Mouse (Mus musculus): ENCODE data around the gene Ccdc40. TPM values are rescaled to one million over a fixed set of nuclear protein-coding genes. Genes with fewer than 3 reads are reported as not detected.
"Not testable (repeated sequence)": the region's sequence is repeated elsewhere in the genome, so short reads cannot be mapped to it uniquely, and the experiment has no call there.

Gene Ccdc40
- polyA plus RNA-seq, 1 experiment from 2014 or later: 11.5 TPM

DNA sequence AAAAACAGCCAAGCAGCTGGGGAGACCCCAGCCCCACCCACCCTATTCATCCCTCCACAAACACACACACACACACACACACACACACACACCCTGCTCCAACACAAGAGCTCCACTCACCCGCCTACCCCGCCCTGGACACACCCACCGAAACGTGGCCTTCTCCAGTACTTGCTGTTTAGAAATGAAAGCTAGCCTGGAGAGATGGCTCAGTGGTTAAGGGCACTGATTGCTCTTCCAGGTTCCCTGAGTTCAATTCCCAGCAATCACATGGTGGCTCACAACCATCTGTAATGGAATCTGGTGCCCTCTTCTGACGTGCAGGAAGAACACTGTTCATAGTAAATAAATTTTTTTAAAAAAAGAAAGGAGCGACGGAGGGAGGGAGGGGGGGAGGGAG, 37.4 kb downstream of the Ccdc40 start:
- 81% methylated on average over 7 of the region's 7 CpGs for WGBS
- H3K27ac ChIP-seq (ENCODE audit: low read length): no peak overlapping the region
- H3K27me3 ChIP-seq (replicated peaks; ENCODE audit: control insufficient read depth, insufficient read depth, low read length): no peaks in the 10 kb centered on the region
- ATAC-seq: no peak
- no peaks in the 10 kb centered on the region for H3K36me3 ChIP-seq (ENCODE audit: control insufficient read depth, insufficient read depth)
- no peak overlapping the region for H3K4me3 ChIP-seq (replicated peaks; ENCODE audit: low read length)
- H3K4me2 ChIP-seq (ENCODE audit: low read length): no peak overlapping the region
- peaks cover 15% of the 10 kb centered on the region for H3K4me1 ChIP-seq (replicated peaks; ENCODE audit: control insufficient read depth, insufficient read depth, low read length)
- H3K9me3 ChIP-seq (ENCODE audit: control insufficient read depth, low read length): no peaks in the 10 kb centered on the region
- H3K9ac ChIP-seq (replicated peaks; ENCODE audit: low read depth, low read length): no peak overlapping the region

DNA sequence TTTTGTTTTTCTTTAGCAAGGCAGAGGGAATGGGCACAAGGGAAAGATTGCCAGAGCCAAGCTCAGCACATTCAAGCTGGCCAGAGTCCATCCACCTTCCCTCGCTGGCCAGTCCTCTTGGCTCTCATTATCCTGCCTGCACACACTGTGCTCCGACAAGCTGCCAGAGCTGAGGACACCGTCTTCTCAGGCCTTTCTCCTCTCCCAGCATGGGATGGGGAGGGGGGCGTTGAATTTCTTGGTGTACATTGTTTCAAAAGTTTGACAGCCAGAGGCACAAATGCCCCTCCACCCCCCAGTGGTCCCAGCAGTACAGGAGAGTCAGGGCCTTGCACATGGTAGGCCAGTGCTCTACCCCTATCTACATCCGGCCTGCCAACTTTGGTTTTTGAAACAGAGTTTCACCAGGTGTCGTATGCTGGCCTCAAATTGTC, 38.9 kb downstream of the Ccdc40 start:
- Histone ChIP-seq H3K9ac (replicated peaks; ENCODE audit: low read depth, low read length) (peak overlapping the region; percentile 24; the same call in 1 of the 2 replicates), H3K27me3 (replicated peaks; ENCODE audit: control insufficient read depth, insufficient read depth, low read length) (no peaks in the 10 kb centered on the region), H3K4me1 (replicated peaks; ENCODE audit: control insufficient read depth, insufficient read depth, low read length) (peaks cover 15% of the 10 kb centered on the region), H3K27ac (ENCODE audit: low read length) (no peak overlapping the region), H3K9me3 (ENCODE audit: control insufficient read depth, low read length) (no peaks in the 10 kb centered on the region), H3K36me3 (ENCODE audit: control insufficient read depth, insufficient read depth) (no peaks in the 10 kb centered on the region), H3K4me3 (replicated peaks; ENCODE audit: low read length) (no peak overlapping the region), H3K4me2 (ENCODE audit: low read length) (peak overlapping the region; percentile 83)
- peak; percentile 53 for ATAC-seq
- WGBS: 21% methylated on average over 6 of the region's 6 CpGs

DNA sequence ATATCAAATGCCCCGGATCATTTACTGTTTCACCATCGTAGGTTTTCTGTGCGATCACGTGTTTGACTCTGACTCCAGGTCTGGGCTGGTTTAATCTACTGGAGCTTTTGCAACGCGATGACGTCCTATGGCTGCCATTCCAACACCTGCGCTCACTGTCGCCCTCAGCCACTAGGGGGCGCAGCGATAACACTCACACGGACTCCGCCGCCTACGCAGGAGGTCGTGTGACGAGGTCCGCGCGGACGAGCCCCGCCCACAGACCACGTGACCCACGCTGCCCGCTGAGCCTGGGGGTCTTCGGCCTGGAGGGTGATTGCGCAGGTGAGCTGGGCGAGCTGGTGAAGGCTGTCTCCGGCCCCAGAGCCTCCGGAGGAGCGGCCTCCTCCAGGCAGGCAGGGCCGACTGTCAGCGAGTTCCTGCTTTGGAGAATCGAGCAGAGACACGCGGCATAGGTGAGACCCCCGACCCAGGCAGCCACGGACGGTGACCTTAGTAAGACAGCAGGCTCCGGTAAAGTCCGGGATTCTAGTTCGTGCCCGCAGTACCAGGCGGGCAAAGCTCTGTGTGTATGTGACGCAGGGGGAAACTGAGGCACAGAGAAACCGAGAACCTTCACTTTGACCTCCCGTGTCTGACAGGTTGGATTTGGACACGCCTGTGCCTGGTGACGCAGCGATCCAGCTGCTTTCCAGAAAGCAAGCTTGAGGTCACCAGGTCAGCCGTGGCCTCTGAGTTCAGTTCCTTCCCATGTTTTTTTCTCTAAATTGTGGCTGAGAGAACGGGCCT, 39.6 kb downstream of the Ccdc40 start, which contains the start of gene Gaa:
Gene Gaa (plus strand): TSS at position 120 of the 789 bp plus-strand sequence.
- peaks cover 3% of the 10 kb centered on the region for H3K36me3 ChIP-seq (ENCODE audit: control insufficient read depth, insufficient read depth)
- H3K27ac ChIP-seq (ENCODE audit: low read length): no peak within 1 kb of the TSS

DNA sequence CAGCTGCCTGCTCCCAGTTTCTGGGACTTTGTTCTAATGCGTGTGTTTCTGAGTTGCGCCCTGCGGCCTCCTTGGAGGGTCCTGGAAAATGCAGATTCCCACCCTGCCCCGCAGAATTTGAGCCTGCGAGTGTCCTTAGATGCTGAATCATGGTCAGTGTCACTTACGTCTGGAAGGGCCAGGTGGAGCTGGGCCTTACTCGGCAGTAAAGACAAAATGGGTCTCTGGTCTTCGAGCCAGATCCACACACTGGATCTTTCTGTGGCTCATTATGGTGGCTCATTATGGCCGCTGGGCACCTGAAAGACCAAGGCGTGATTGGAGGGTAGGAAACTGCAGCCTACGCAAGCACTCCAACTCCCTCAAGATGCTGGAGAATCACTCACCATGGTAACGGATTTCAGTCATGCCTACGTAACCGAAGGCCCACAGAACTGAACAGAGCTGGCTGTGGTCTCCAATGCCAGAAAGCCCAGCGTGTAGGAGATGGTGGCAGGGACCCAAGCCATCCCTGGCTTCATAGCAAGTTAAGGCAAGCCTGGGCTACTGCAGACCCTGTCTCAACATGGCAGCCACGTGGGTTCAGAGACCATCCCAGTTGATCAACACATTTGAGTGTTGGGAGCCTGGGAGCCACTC, 40.3 kb downstream of the Ccdc40 start:
- Histone ChIP-seq H3K27ac (ENCODE audit: low read length) (no peak overlapping the region), H3K36me3 (ENCODE audit: control insufficient read depth, insufficient read depth) (peaks cover 6% of the 10 kb centered on the region), H3K4me3 (replicated peaks; ENCODE audit: low read length) (peak overlapping the region; percentile 61), H3K27me3 (replicated peaks; ENCODE audit: control insufficient read depth, insufficient read depth, low read length) (no peaks in the 10 kb centered on the region), H3K9ac (replicated peaks; ENCODE audit: low read depth, low read length) (peak overlapping the region; percentile 68; the same call in 1 of the 2 replicates), H3K9me3 (ENCODE audit: control insufficient read depth, low read length) (no peaks in the 10 kb centered on the region), H3K4me2 (ENCODE audit: low read length) (peak overlapping the region; percentile 83), H3K4me1 (replicated peaks; ENCODE audit: control insufficient read depth, insufficient read depth, low read length) (peaks cover 15% of the 10 kb centered on the region)
- WGBS: 72% methylated on average over 16 of the region's 16 CpGs
- ATAC-seq: no peak

More for the DNA sequence above, 39.6 kb downstream of the Ccdc40 start, which contains the start of gene Gaa:
- WGBS: 3% methylated on average over 52 of the region's 52 CpGs
- H3K9me3 ChIP-seq (ENCODE audit: control insufficient read depth, low read length): no peaks in the 10 kb centered on the region
- H3K27me3 ChIP-seq (replicated peaks; ENCODE audit: control insufficient read depth, insufficient read depth, low read length): no peaks in the 10 kb centered on the region
- peak within 1 kb of the TSS; percentile 61 for H3K4me3 ChIP-seq (replicated peaks; ENCODE audit: low read length)
- ATAC-seq: peak; percentile 73
- H3K9ac ChIP-seq (replicated peaks; ENCODE audit: low read depth, low read length): peak within 1 kb of the TSS; percentile 68
- peaks cover 15% of the 10 kb centered on the region for H3K4me1 ChIP-seq (replicated peaks; ENCODE audit: control insufficient read depth, insufficient read depth, low read length)
- H3K4me2 ChIP-seq (ENCODE audit: low read length): peak within 1 kb of the TSS; percentile 83

- not testable (repeated sequence) for H3K4me3 ChIP-seq (replicated peaks; ENCODE audit: low read length); ATAC-seq; H3K27ac ChIP-seq (ENCODE audit: low read length); H3K36me3 ChIP-seq (ENCODE audit: control insufficient read depth, insufficient read depth); H3K9ac ChIP-seq (replicated peaks; ENCODE audit: low read depth, low read length); H3K27me3 ChIP-seq (replicated peaks; ENCODE audit: control insufficient read depth, insufficient read depth, low read length); H3K4me2 ChIP-seq (ENCODE audit: low read length); H3K9me3 ChIP-seq (ENCODE audit: control insufficient read depth, low read length)
- 62% methylated on average over 3 of the region's 3 CpGs for WGBS
- peaks cover 12% of the 10 kb centered on the region for H3K4me1 ChIP-seq (replicated peaks; ENCODE audit: control insufficient read depth, insufficient read depth, low read length)
These were observed 44.1 kb downstream of the Ccdc40 start for GRCm38 (mm10) chr11:119272492-119272891.

- peaks cover 6% of the 10 kb centered on the region for H3K4me1 ChIP-seq (replicated peaks; ENCODE audit: control insufficient read depth, insufficient read depth, low read length)
- H3K4me3 ChIP-seq (replicated peaks; ENCODE audit: low read length): no peak overlapping the region
- H3K27ac ChIP-seq (ENCODE audit: low read length): no peak overlapping the region
- no peak overlapping the region for H3K9ac ChIP-seq (replicated peaks; ENCODE audit: low read depth, low read length)
- no peaks in the 10 kb centered on the region for H3K9me3 ChIP-seq (ENCODE audit: control insufficient read depth, low read length)
- 85% methylated on average over 8 of the region's 8 CpGs for WGBS
- peaks cover 8% of the 10 kb centered on the region for H3K36me3 ChIP-seq (ENCODE audit: control insufficient read depth, insufficient read depth)
- no peak overlapping the region for H3K4me2 ChIP-seq (ENCODE audit: low read length)
- no peaks in the 10 kb centered on the region for H3K27me3 ChIP-seq (replicated peaks; ENCODE audit: control insufficient read depth, insufficient read depth, low read length)
- ATAC-seq: no peak
These were observed 45.0 kb downstream of the Ccdc40 start for GRCm38 (mm10) chr11:119273186-119273930.

DNA sequence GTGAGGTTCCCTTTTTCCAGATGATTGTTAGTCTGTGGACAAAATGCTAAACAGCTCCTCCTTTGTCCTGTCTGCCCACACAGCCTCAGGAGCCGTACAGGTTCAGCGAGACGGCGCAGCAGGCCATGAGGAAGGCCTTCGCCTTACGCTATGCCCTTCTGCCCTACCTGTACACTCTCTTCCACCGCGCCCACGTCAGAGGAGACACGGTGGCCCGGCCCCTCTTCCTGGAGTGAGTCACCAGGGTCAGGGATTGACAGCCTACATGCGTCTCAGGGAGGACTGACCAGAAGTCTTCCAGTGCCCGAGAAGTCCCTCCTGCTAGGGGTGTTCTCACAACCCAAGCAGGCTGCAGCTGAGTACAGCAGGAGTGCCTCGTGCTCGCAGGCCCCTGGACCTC, 52.7 kb downstream of the Ccdc40 start:
- no peak for ATAC-seq
- Histone ChIP-seq H3K27me3 (replicated peaks; ENCODE audit: control insufficient read depth, insufficient read depth, low read length) (no peaks in the 10 kb centered on the region), H3K36me3 (ENCODE audit: control insufficient read depth, insufficient read depth) (peaks cover 11% of the 10 kb centered on the region), H3K4me1 (replicated peaks; ENCODE audit: control insufficient read depth, insufficient read depth, low read length) (no peaks in the 10 kb centered on the region), H3K4me3 (replicated peaks; ENCODE audit: low read length) (no peak overlapping the region), H3K4me2 (ENCODE audit: low read length) (no peak overlapping the region), H3K27ac (ENCODE audit: low read length) (no peak overlapping the region), H3K9me3 (ENCODE audit: control insufficient read depth, low read length) (no peaks in the 10 kb centered on the region), H3K9ac (replicated peaks; ENCODE audit: low read depth, low read length) (no peak overlapping the region)
- WGBS: 88% methylated on average over 15 of the region's 15 CpGs

DNA sequence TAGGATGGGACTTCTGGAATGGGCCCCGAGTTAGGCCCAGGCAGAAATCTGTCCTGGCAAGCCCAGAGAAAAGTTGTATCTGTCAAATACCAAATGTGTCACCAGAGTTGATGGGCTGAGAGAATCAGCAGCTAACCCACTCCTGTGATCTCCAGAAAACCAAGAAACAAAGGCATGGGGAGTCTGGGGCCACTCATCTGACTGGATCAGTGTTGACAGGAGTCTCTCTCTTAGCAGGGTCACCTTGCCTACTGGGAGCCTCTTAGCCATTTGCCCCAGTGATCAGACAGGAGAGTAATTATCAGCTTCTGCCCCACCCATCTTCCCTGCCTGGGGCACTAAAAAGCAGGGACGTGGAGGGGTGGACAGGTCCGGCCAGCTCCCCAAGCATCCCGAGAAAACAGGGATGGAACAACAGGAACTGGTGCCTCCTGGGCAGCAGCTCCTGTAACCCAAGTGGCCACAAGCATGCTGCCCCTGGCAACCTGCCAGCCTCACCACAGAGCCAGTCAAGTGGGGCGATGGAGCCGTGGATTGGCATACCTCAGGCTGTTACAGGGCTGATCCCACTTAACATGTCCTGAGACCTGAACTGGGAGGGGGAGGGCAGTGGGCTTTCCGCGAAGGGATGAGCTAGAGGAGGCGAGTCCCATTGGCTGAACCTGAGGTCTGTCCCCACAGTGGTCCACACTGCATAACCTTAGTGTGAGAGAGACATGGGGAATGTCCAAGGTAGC, 57.6 kb downstream of the Ccdc40 start:
- H3K4me2 ChIP-seq (ENCODE audit: low read length): no peak overlapping the region
- H3K36me3 ChIP-seq (ENCODE audit: control insufficient read depth, insufficient read depth): peaks cover 23% of the 10 kb centered on the region
- no peak overlapping the region for H3K27ac ChIP-seq (ENCODE audit: low read length)
- no peaks in the 10 kb centered on the region for H3K4me1 ChIP-seq (replicated peaks; ENCODE audit: control insufficient read depth, insufficient read depth, low read length)
- no peaks in the 10 kb centered on the region for H3K27me3 ChIP-seq (replicated peaks; ENCODE audit: control insufficient read depth, insufficient read depth, low read length)
- no peak for ATAC-seq
- no peak overlapping the region for H3K4me3 ChIP-seq (replicated peaks; ENCODE audit: low read length)
- no peak overlapping the region for H3K9ac ChIP-seq (replicated peaks; ENCODE audit: low read depth, low read length)
- 62% methylated on average over 9 of the region's 9 CpGs for WGBS
- H3K9me3 ChIP-seq (ENCODE audit: control insufficient read depth, low read length): no peaks in the 10 kb centered on the region
